Comparison of ENCODE assay signal across 18 mouse cellular contexts in the genomic region with DNA sequence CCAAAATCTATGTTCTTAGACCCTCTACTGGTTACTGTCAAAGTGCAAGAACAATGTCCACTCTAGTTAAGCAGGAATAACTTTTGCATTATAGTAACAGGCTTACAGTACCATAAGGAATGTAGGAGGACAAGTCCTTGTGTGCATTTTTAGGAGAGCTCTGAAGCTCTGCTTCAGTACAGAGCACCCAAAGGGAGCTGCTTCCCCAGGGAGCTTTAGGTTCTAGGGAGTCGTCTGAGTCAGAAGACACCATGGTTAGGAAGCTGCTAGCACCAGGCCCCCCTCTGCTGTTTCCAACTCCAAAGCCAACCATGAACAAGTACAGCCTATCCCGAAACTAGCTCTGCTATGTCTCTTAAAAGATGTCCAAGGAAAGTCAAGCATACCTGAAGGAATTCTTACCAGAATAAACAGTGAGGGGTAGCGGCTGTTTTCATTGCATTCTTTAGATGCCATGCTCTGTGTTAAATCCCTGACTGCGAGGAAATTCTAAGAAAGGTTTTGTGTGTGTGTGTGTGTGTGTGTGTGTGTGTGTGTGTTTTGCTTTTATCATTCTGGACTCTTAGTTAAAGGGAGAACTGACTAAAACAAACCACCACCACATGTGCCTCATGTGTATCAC.
DNase-seq lines count a peak whose midpoint lies in the region; ATAC-seq and TF ChIP-seq lines count a peak whose summit lies in the region.
"Had no signal": no experiment of that assay in that cellular context is flagged by ENCODE, and none has a peak within 500 bp of the region (broad histone marks: within the 10 kb centered on the region; RNA-seq: fewer than 3 reads in every experiment).

No protein-coding gene starts in this region.

- POLR2A ChIA-PET in Patski (lab: Charles Lee), result interaction anchor here (0.8 to 1.1 kb wide), 3 partner anchors 9 to 656 kb away, joined by 3 to 5 read pairs (median 4); no protein-coding TSS in a partner anchor

- H3K27ac ChIP-seq in intestine, embryonic 14.5 days (ENCODE audit: low read depth), result peak overlapping the region; percentile 39
- H3K27ac ChIP-seq in intestine, postnatal 0 days (ENCODE audit: low read depth, low read length), result no peak overlapping the region; the same call in 1 of the 2 replicates
- 0 out of 2 replicates have a peak overlapping the region, but pooled peaks have one; percentile 48 for H3K27ac ChIP-seq in embryonic facial prominence, embryonic 10.5 days (replicated peaks)
- H3K27ac ChIP-seq: hindbrain, postnatal 0 days; limb, embryonic 15.5 days; neural tube, embryonic 12.5 days had no signal

- 21% methylated on average over 4 of the region's 4 CpGs for whole genome bisulfite sequencing in intestine, embryonic 14.5 days
- WGBS in intestine, postnatal 0 days, result 47% methylated on average over 4 of the region's 4 CpGs
- 50% methylated on average over 4 of the region's 4 CpGs for WGBS in embryonic facial prominence, embryonic 10.5 days

- no peaks in the 10 kb centered on the region for H3K36me3 ChIP-seq in intestine, embryonic 14.5 days (ENCODE audit: control insufficient read depth, insufficient read depth, low read length)
- H3K36me3 ChIP-seq in intestine, postnatal 0 days (ENCODE audit: control insufficient read depth, insufficient read depth), result no peaks in the 10 kb centered on the region
- no peaks in the 10 kb centered on the region for H3K36me3 ChIP-seq in embryonic facial prominence, embryonic 10.5 days (replicated peaks)
- H3K36me3 ChIP-seq: heart, embryonic 12.5 days; limb, embryonic 15.5 days; neural tube, embryonic 12.5 days had no signal

- H3K9me3 ChIP-seq in intestine, embryonic 14.5 days (ENCODE audit: control insufficient read depth, low read length), result no peaks in the 10 kb centered on the region
- no peaks in the 10 kb centered on the region for H3K9me3 ChIP-seq in intestine, postnatal 0 days (ENCODE audit: control insufficient read depth)
- H3K9me3 ChIP-seq in embryonic facial prominence, embryonic 10.5 days, result no peaks in the 10 kb centered on the region
- H3K9me3 ChIP-seq: heart, embryonic 12.5 days; limb, embryonic 15.5 days; neural tube, embryonic 12.5 days had no signal

- H3K4me1 ChIP-seq in intestine, embryonic 14.5 days (replicated peaks; ENCODE audit: control insufficient read depth, insufficient read depth, low read length), result peaks cover 13% of the 10 kb centered on the region
- no peaks in the 10 kb centered on the region for H3K4me1 ChIP-seq in intestine, postnatal 0 days (replicated peaks; ENCODE audit: control insufficient read depth, insufficient read depth, low read length)
- peaks cover 14% of the 10 kb centered on the region for H3K4me1 ChIP-seq in embryonic facial prominence, embryonic 10.5 days
- H3K4me1 ChIP-seq: limb, embryonic 15.5 days; neural tube, embryonic 12.5 days had no signal

- H3K4me2 ChIP-seq in intestine, embryonic 14.5 days (ENCODE audit: low read length), result no peak overlapping the region
- no peak overlapping the region for H3K4me2 ChIP-seq in intestine, postnatal 0 days (replicated peaks; ENCODE audit: low read depth)
- H3K4me2 ChIP-seq: heart, embryonic 12.5 days; limb, embryonic 15.5 days; neural tube, embryonic 12.5 days had no signal

- no peak for DNase-seq in intestine, embryonic 14.5 days (ENCODE audit: low spot score)
- peak; percentile 10 for DNase-seq in Patski (ENCODE audit: low read depth, low spot score)
- no peak for DNase-seq in embryonic facial prominence, embryonic 10.5 days (ENCODE audit: low spot score)
- DNase-seq in lung, postnatal 25 days (ENCODE audit: low spot score), result peak; percentile 36
- DNase-seq in layer of hippocampus, adult 9-10 months (ENCODE audit: low spot score), result no peak
- no peak for DNase-seq in spleen, adult 18-20 months
- DNase-seq in thymus, postnatal 25 days, result no peak
- DNase-seq: B cell, adult 2 months; cerebellum, adult 9-11 months; gastrocnemius, postnatal 36 days; kidney, adult 9 months; right cerebral cortex, postnatal 25 days; thymus, adult 2 months had no signal

- no peak overlapping the region for H3K4me3 ChIP-seq in intestine, embryonic 14.5 days (ENCODE audit: low read depth, low read length)
- no peak overlapping the region for H3K4me3 ChIP-seq in intestine, postnatal 0 days (ENCODE audit: low read depth, low read length)
- no peak overlapping the region for H3K4me3 ChIP-seq in embryonic facial prominence, embryonic 10.5 days
- H3K4me3 ChIP-seq: heart, embryonic 12.5 days; limb, embryonic 15.5 days; neural tube, embryonic 12.5 days had no signal

- H3K9ac ChIP-seq in intestine, embryonic 14.5 days (ENCODE audit: low read length), result no peak overlapping the region
- H3K9ac ChIP-seq in intestine, postnatal 0 days (ENCODE audit: low read depth, low read length), result no peak overlapping the region
- H3K9ac ChIP-seq: heart, embryonic 12.5 days; limb, embryonic 15.5 days; neural tube, embryonic 12.5 days had no signal

- ATAC-seq in intestine, embryonic 14.5 days (replicated peaks; ENCODE audit: low FRiP score, low TSS enrichment, low read depth), result no peak
- no peak for ATAC-seq in intestine, postnatal 0 days
- peak; percentile 60 for ATAC-seq in Patski
- ATAC-seq: hindbrain, postnatal 0 days had no signal

- no peak for TF ChIP-seq CTCF in intestine, postnatal 0 days (IDR thresholded peaks at IDR 0.05; ENCODE audit: low read depth)
- TF ChIP-seq CTCF in Patski (IDR thresholded peaks at IDR 0.05), result no peak

- in situ Hi-C loops in Patski (cut with MboI; ENCODE audit: low pct_unique_long_range_greater_than_20kb), result no loop called here

- no peaks in the 10 kb centered on the region for H3K27me3 ChIP-seq in intestine, embryonic 14.5 days (replicated peaks; ENCODE audit: control insufficient read depth, insufficient read depth, low read length)
- H3K27me3 ChIP-seq in intestine, postnatal 0 days (replicated peaks; ENCODE audit: control insufficient read depth, insufficient read depth, low read length), result no peaks in the 10 kb centered on the region
- H3K27me3 ChIP-seq in Patski, result no peaks in the 10 kb centered on the region
- no peaks in the 10 kb centered on the region for H3K27me3 ChIP-seq in embryonic facial prominence, embryonic 10.5 days (replicated peaks; ENCODE audit: low read depth, poor library complexity, severe bottlenecking)
- H3K27me3 ChIP-seq: heart, embryonic 12.5 days; limb, embryonic 15.5 days; neural tube, embryonic 12.5 days had no signal

- CTCF ChIA-PET in Patski (lab: Charles Lee), result interaction anchor here (0.6 to 0.9 kb wide), 2 partner anchors 12 to 19 kb away, joined by 3 read pairs; no protein-coding TSS in a partner anchor

Comparison
In these comparisons a context has a peak if more than half of its experiments do, and no peak if none do; other contexts are left out.
1. DNase-seq: peak in Patski (single experiment) and lung, postnatal 25 days (single experiment); none in intestine, embryonic 14.5 days (single experiment), embryonic facial prominence, embryonic 10.5 days (single experiment), layer of hippocampus, adult 9-10 months (single experiment), spleen, adult 18-20 months (0 of 2) and thymus, postnatal 25 days (single experiment).